Mouse (Mus musculus) thymus, postnatal 25 days (tissue): ENCODE results near the gene Sptssa.
A peak's percentile ranks its signal among the peaks of the same experiment; 100 is the strongest.

Experiments
- DNase-seq: peaks from one replicate; pipeline ENCODE4 v3.0.0; 2022

Sptssa gene

DNA sequence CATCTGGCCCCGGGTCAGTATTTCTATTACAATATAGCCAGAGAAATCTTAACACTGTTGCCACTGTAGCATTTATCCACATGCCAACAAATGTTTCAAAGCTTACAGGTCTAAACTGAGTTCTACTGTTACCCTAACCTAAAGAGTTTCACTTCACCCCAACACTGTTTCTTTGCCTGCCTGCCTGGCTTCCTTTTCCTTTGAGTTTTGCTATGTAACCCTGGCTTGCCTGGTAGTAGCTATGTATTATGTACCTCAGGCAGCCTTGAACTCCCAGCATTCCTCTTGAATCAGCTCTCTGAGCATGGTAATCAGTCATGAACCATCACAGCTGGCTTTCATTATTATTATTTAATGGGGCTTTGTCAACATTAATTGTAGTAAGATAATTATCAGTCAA, 1.6 kb downstream of the Sptssa start:
- no peak for DNase-seq

DNA sequence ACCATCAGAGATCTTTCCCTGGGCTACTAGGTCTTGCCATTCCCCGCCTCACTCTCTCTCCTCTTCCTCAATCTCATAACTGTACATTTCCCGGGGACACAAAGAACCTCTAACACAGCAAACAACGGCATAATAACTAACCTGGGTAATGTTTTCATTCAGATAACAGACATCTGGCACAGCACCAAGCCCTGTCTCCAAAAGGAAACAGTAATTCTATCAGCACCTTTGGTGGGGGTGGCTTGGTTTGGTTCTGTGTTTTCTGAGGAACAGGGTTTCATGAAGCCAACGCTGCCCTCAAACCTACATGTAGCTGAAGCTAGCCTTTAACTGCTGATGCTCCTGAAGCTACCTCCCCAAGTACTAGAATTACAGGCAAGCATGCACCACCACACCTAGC, 2.2 kb downstream of the Sptssa start:
- no peak for DNase-seq

DNA sequence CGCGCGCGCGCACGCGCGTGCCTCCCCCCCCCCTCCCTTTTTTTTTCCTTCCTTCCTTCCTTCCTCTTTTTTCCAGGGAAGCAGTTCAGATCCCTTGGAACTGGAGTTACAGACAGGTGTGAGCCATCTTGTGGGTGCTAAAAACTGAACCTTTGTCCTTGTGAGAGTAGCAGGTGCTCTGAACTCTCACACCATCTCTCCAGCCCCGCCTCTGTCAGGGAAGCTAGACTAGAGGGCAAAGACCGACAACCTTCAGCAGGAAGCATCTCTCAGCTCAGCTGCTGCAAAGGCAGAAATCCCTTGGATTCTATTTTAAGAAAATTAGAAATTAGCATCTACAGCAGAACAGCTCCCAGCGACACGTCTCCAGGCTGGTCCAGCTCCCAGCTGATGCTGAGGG, 4.0 kb downstream of the Sptssa start:
- DNase-seq = peak; percentile 24

DNA sequence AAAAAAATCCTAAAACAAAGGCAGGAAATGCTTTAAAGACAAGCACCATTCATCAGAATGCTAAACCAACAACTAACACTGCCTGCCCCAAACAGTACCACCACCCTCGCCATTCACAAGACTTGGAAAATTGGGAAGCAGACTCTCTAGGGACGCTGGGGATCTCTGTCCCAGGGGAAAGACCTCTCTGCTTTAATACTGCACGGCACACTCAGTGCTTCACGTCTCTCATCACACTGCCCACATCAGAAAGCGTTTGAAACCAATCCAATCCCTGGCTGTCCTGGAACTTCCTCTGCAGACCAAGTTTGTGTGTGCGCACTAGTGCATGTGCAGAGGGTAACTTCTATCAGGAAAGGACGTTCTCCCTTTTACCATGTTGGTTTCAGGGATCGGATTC, 4.6 kb downstream of the Sptssa start:
- no peak for DNase-seq

GRCm38 (mm10) chr12:54651158-54651557, 5.2 kb downstream of the Sptssa start:
- no peak for DNase-seq

DNA sequence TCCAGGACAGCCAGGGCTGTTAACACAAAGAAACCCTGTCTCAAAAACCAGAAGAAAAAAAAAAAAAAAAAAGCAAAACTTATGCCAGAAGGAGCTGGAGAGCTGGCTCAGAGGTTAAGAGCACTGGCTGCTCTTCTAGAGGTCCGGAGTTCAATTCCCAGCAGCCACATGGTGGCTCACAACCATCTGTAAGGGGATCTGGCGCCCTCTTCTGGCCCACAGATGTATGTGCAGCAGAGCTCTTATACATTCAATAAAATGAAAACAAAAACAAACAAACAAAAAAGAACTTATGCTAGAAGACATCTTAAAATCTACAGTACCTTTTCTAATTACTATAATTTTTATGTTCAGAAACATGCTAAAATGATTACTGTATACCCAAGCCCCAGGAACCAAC, 11.4 kb downstream of the Sptssa start:
- no peak for DNase-seq

- no peak for DNase-seq
These were observed 13.0 kb downstream of the Sptssa start for GRCm38 (mm10) chr12:54643320-54643892.

DNA sequence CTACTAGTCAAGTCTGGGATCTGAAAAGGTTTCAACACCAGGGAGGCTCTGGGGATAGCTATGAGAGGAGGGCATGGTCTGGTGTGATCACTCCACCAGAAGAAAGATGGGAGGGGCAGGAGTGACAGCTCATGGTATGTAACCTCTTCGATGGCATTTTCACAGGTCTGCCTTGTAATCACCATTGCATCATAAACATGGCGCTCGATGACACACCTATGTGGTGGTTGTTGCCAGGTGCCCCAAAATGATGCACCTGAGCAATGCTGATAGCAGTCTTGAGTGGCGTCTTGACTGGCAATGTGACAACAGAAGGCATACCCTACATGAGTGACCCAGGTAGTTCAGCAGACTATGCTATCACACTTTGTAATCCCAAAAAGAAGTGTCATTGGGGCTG, 15.0 kb downstream of the Sptssa start:
- DNase-seq = no peak

DNA sequence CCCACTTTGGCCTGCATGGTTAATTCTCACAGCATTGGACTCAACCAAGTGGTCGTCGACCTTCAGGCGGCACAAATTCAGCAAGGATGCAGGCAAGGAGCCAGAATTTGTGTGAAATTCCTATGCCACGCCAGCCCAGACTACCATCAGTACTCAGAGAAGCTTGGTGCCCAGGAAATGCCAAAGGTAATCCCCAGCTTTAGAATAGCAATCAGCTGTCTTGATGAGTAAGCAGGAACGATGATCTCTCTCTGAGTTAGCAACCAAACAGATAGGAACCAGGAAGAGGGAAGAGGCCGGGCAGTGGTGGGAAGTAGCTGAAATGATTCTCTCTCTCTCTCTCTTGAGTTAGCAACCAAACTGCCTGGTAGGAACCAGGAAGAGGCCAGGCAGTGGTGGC, 16.1 kb downstream of the Sptssa start:
- DNase-seq = no peak

DNA sequence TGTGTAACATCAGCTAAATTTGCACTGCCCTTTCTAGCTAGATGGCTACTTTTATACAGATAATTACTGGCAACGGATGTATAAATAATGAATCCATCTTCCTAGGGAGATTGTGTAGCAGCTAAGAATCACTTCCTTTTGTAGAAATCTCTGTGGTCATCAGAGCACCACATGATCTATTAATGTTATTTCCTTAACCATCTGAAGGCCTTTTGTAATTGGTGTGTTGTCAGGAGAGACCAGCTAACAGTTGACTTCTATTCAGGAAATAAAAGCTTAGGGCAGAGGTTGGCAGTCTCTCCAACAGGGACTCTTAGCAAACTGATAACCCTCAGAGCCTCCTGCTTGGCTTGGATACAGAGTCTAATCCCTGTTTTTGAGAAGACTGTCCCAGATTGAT, 19.3 kb downstream of the Sptssa start:
- DNase-seq = no peak

DNA sequence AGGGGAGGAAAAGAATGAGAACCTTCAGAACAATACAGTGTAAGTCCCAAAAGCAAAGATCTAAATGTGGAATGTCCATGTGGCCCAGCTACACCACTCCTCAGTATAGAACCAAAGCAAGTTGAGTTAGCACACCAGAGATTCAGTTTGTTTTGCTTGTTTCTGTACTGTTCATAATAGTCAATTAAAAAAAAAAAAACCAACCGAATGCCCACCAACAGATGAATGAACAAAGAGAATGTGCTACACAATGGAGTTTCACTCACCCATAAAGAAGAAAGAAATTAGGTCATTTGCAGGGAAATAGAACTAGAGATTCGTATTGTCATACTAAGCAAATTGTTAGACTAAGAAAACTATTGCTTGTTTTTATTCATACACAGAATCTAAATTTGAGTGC, 24.2 kb downstream of the Sptssa start:
- no peak for DNase-seq

DNA sequence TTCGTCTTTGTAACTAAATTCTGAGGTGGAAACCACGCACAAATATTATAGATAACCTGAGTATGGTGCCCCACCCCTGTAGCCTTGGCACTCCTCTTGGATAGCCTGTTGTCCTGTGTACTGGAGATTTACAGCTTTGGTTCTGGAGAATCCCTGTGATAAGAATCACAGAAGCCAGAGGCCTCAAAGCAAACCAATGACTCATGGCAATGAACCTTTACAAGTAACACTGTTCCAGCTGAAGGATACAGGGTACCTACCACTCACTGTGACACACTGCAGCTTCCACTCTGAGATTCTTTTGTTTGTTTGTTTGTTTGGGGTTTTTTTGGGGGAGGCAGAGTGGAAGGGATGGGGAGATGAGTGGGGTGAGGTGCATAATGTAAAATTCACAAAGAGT, 34.4 kb downstream of the Sptssa start:
- DNase-seq = no peak

- no peak for DNase-seq
These were observed 36.2 kb downstream of the Sptssa start for GRCm38 (mm10) chr12:54620042-54620705.

DNA sequence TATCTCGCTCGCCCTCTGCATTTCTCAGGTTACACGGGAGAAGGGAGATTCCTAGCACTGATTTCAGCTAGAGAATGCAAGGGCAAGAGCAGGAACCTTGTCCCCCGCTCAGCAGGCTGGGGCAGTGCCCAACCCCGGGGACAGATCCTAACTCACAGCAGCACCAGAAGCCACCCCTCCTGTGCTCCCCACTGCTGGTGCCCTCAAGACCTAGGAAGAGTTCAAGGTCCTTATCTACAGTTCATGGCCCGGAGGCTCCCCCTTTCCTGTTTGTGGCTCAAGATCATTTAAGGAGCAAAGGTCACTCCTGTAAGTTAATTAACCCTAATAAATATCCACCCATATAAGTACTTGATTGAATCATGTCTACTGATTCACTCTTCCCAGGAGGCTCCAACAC, 47.4 kb downstream of the Sptssa start:
- no peak for DNase-seq

DNA sequence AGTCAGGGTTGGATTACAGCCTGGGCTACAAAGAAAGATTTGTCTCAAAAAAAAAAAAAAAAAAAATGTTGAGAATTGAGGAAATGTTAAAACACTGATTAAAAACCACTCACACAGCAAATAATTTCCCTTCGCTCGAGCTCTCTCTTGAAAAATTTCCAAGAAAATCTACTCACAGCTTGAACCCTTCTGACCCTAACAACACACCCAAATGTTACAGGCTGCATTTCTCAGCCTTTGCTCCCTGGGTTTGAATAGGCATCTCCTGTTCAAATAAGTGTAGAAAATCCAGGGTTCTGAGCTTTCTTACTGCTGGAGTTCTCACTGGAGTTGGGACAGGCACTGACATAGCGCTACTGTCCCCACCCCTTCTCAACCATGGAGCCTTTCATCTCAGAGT, 51.2 kb downstream of the Sptssa start:
- no peak for DNase-seq

DNA sequence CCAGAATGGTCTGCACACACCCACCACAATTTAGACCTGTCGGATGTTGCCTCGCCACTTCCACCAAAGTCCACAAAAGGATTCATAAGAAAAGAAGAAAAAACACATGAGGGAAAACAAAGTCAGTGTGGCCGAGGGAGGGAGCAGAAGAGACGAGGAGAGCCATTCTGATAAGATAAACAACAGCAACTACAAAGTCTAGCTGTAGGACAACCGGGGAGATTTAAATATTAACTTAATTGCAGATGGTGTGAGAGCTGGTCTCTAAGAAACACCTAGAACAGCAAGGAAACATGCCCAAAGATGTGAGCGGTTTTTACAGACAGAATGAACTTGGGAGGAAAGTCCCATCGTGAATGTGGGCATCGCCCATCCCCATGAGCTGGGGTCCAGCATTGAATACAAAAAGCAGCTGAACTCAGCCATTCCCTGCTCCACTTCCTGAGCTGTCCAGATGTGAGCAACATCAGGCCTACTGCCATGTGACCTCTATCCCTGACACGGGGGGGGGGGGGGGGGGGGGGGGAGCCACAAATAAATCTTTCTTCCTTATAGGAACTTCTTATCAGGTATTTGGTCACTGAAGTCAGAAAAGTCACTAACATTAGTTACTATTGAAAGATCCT, 52.7 kb downstream of the Sptssa start:
- DNase-seq = no peak

DNA sequence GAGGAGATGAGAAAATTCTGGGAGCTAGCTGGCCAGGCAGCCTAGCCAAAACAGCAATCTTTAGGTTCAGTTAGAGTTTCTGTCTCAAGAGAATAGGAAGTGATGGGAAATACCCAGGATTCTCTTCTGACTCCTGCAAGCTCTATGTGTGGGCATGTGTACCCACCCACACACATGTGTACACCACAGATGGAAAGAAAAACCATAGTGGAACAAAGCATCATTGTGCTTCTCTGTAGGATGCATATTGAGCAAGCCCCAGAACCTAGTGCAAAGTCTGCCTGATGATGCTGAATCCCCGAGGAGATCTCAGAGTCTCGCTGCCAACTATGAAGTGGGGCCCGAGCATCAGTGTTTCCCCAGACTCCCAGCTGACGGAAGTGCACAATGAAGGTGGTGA, 55.9 kb downstream of the Sptssa start:
- no peak for DNase-seq

GRCm38 (mm10) chr12:54598358-54598757, 58.0 kb downstream of the Sptssa start:
- no peak for DNase-seq

GRCm38 (mm10) chr12:54596715-54597114, 59.7 kb downstream of the Sptssa start:
- DNase-seq = no peak
